Mouse (Mus musculus) G1E (cell line): ENCODE results near the gene Tnfaip1.

Source experiments
- CTCF ChIP-seq: IDR thresholded peaks from 2 replicates; pipeline ENCODE4 v1.5.1; 2012; ENCODE audit warnings: low read depth, low read length, inconsistent platforms, mixed read lengths
- TAL1 ChIP-seq: conservative IDR thresholded peaks from 2 replicates; pipeline ENCODE4 v1.6.1; 2012; ENCODE audit warnings: low read depth, low read length, inconsistent platforms, mixed read lengths

DNA sequence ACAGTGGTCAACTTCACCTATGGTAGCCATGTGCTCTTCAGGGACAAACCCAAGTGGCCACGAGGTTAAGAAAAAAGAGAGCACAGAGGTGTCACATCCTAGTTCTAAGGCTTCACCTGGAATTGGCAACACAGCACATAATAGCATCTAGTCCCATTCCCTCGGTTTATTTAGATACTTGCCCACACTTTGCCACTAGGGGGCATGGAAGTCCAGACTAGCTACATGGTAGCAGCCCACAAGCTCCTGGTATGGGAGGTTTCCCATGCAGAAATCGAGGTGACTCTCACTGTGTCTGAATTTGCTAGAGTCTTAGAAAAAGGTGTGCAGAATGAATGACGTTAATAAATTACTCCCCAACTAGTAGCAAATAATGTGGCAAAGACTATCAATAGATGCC lies 24.3 kb upstream of the Tnfaip1 start:
- TF ChIP-seq CTCF: peak; percentile 66; the same call in 1 of the 2 replicates
- TF ChIP-seq TAL1: no peak
